9 mouse cellular contexts compared by ENCODE assay signal in genomic region chr7:36974573-36974972, GRCm38 (mm10).
DNase-seq lines count a peak whose midpoint lies in the region; ATAC-seq and TF ChIP-seq lines count a peak whose summit lies in the region.
"Had no signal": no experiment of that assay in that cellular context is flagged by ENCODE, and none has a peak within 500 bp of the region (broad histone marks: within the 10 kb centered on the region; RNA-seq: fewer than 3 reads in every experiment).

No protein-coding gene starts in this region.

- H3K4me3 ChIP-seq in intestine, postnatal 0 days (ENCODE audit: low read depth, low read length): no peak overlapping the region
- H3K4me3 ChIP-seq in intestine, embryonic 16.5 days (ENCODE audit: low read length): no peak overlapping the region
- H3K4me3 ChIP-seq: stomach, embryonic 15.5 days had no signal

- peak; percentile 57 for TF ChIP-seq CTCF in intestine, postnatal 0 days (IDR thresholded peaks at IDR 0.05; ENCODE audit: low read depth)

- no peak for ATAC-seq in intestine, postnatal 0 days
- ATAC-seq in intestine, embryonic 16.5 days: no peak
- no peak for ATAC-seq in CD4-positive, CD25-positive, alpha-beta regulatory T cell, adult 4 months

- WGBS in intestine, postnatal 0 days: 30% methylated on average over 4 of the region's 4 CpGs
- 61% methylated on average over 4 of the region's 4 CpGs for WGBS in intestine, embryonic 16.5 days

- H3K27ac ChIP-seq in intestine, postnatal 0 days (ENCODE audit: low read depth, low read length): no peak overlapping the region
- no peak overlapping the region for H3K27ac ChIP-seq in intestine, embryonic 16.5 days (ENCODE audit: low read length)
- H3K27ac ChIP-seq: stomach, embryonic 15.5 days had no signal

- DNase-seq in adrenal gland, postnatal 10 days: peak; percentile 13
- no peak for DNase-seq in adrenal gland, adult 8-10 months
- peak; percentile 38 for DNase-seq in right cerebral cortex, postnatal 14 days
- DNase-seq in right cerebral cortex, adult 2 months (ENCODE audit: low spot score in 2 of 2): no peak
- peak; percentile 63 for DNase-seq in retina, postnatal 1 day

- H3K36me3 ChIP-seq in intestine, postnatal 0 days (ENCODE audit: control insufficient read depth, insufficient read depth): no peaks in the 10 kb centered on the region
- H3K36me3 ChIP-seq in intestine, embryonic 16.5 days (ENCODE audit: control insufficient read depth, insufficient read depth, low read length): no peaks in the 10 kb centered on the region
- H3K36me3 ChIP-seq: stomach, embryonic 15.5 days had no signal

- H3K27me3 ChIP-seq in intestine, postnatal 0 days (replicated peaks; ENCODE audit: control insufficient read depth, insufficient read depth, low read length): no peaks in the 10 kb centered on the region
- H3K27me3 ChIP-seq in intestine, embryonic 16.5 days (replicated peaks; ENCODE audit: control insufficient read depth, insufficient read depth, low read length): no peaks in the 10 kb centered on the region
- H3K27me3 ChIP-seq: stomach, embryonic 15.5 days had no signal

- H3K9ac ChIP-seq in intestine, postnatal 0 days (ENCODE audit: low read depth, low read length): no peak overlapping the region
- H3K9ac ChIP-seq in intestine, embryonic 16.5 days (ENCODE audit: low read depth, low read length): no peak overlapping the region
- H3K9ac ChIP-seq: stomach, embryonic 15.5 days had no signal

- H3K9me3 ChIP-seq in intestine, postnatal 0 days (ENCODE audit: control insufficient read depth): no peaks in the 10 kb centered on the region
- H3K9me3 ChIP-seq in intestine, embryonic 16.5 days (ENCODE audit: control insufficient read depth, low read length): no peaks in the 10 kb centered on the region
- H3K9me3 ChIP-seq: stomach, embryonic 15.5 days had no signal

- no peaks in the 10 kb centered on the region for H3K4me1 ChIP-seq in intestine, postnatal 0 days (replicated peaks; ENCODE audit: control insufficient read depth, insufficient read depth, low read length)
- H3K4me1 ChIP-seq in intestine, embryonic 16.5 days (ENCODE audit: control insufficient read depth, insufficient read depth, low read length): 0 out of 2 replicates have a peak, but pooled peaks cover 3% of the 10 kb centered on the region

- H3K4me2 ChIP-seq in intestine, postnatal 0 days (replicated peaks; ENCODE audit: low read depth): no peak overlapping the region
- H3K4me2 ChIP-seq in intestine, embryonic 16.5 days (ENCODE audit: low read depth, low read length): no peak overlapping the region
- H3K4me2 ChIP-seq: stomach, embryonic 15.5 days had no signal

Comparison
In these comparisons a context has a peak if more than half of its experiments do, and no peak if none do; other contexts are left out.
1. DNase-seq: peak in adrenal gland, postnatal 10 days (single experiment), right cerebral cortex, postnatal 14 days (single experiment) and retina, postnatal 1 day (single experiment); none in adrenal gland, adult 8-10 months (single experiment) and right cerebral cortex, adult 2 months (0 of 2).